Mouse (Mus musculus) testis, adult 2 months (tissue): Measurements from ENCODE around the gene Gm20388.

Source experiments
- CTCF ChIP-seq: fragments of 200-500 bp; IDR thresholded peaks from 2 replicates; pipeline ENCODE4 v1.5.1; 2012; ENCODE audit warnings: low read depth, mild to moderate bottlenecking, inconsistent platforms, low read length, moderate library complexity; ENCODE audit not compliant: control insufficient read depth, insufficient read depth, insufficient replicate concordance
- POLR2A ChIP-seq: fragments of 200-500 bp; IDR thresholded peaks from 2 replicates; pipeline ENCODE4 v1.6.1; 2012; ENCODE audit warnings: low read depth, mild to moderate bottlenecking, inconsistent platforms, low read length, moderate library complexity; ENCODE audit not compliant: control insufficient read depth

- TF ChIP-seq CTCF: no peak
- no peak for TF ChIP-seq POLR2A
Measured at GRCm38 (mm10) chr8:122893451-122893850, 2982.8 kb downstream of the Gm20388 start.
